ENCODE assay signal across 8 mouse cellular contexts in the genomic region with DNA sequence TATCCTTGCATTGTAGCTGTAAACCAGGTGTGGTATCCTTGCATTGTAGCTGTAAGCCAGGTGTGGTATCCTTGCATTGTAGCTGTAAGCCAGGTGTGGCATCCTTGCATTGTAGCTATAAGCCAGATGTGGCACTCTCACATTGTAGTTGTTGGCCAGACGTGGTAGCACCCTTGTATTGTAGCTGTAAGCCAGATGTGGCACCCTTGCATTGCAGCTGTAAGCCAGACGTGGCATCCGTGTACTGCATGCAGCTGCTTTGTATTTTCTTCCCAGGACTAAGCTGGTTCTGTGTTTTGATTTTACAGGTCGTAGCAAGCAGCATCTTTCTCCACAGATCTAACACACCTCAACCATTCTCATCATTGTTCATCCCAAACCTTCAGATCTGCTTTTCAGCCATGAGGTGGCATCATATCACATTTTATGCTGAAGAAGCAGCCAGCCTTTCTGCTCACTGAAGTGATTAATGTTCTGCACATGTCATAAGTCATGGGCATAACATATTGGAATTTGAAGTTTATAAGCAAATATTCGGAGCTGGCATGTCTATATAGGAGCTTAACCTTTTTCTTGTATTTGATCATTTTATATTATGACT.
A peak's percentile ranks its signal among the peaks of the same experiment; 100 is the strongest.
DNase-seq lines count a peak whose midpoint lies in the region; ATAC-seq and TF ChIP-seq lines count a peak whose summit lies in the region.

No protein-coding gene starts in this region.

- DNase-seq in kidney, adult 9 months: peak; percentile 27
- DNase-seq in kidney, adult 8-10 months: no peak
- DNase-seq in Patski (ENCODE audit: low read depth, low spot score): no peak
- DNase-seq in cerebellum, postnatal 36 days: peak; percentile 8 to 48
- peak; percentile 18 for DNase-seq in left cerebral cortex, postnatal 4 days
- no peak for DNase-seq in spleen, postnatal 36 days (ENCODE audit: low spot score in 2 of 2)
- no peak for DNase-seq in adrenal gland, adult 8-10 months
- DNase-seq in gastrocnemius, adult 8-10 months (ENCODE audit: low spot score in 2 of 2): no peak

- peak; percentile 51 for TF ChIP-seq CTCF in Patski (IDR thresholded peaks at IDR 0.05)

- in situ Hi-C loops in Patski (cut with MboI; ENCODE audit: low pct_unique_long_range_greater_than_20kb): loop anchor here (10.0 kb wide), 1 partner anchor 491 kb away; a partner anchor contains a TSS

- no peak for ATAC-seq in Patski

- POLR2A ChIA-PET in Patski (lab: Charles Lee): interaction anchor here (0.9 kb wide), 1 partner anchor 652 kb away, joined by 3 read pairs; no protein-coding TSS in a partner anchor

- H3K27me3 ChIP-seq in Patski: peaks cover 4% of the 10 kb centered on the region

- intact Hi-C loops in left cerebral cortex, postnatal 4 days (cut with DNase I): loop anchor here (5.0 to 10.0 kb wide), 3 partner anchors 491 to 681 kb away; a partner anchor contains a TSS

- CTCF ChIA-PET in Patski (lab: Charles Lee): interaction anchor here (1.0 to 3.9 kb wide), 12 partner anchors 12 to 685 kb away, joined by 3 to 64 read pairs (median 5); a partner anchor contains a TSS

Comparison
In these comparisons a context has a peak if more than half of its experiments do, and no peak if none do; other contexts are left out.
1. DNase-seq: peak in kidney, adult 9 months (single experiment), cerebellum, postnatal 36 days (2 of 2) and left cerebral cortex, postnatal 4 days (single experiment); none in kidney, adult 8-10 months (0 of 2), Patski (single experiment), spleen, postnatal 36 days (0 of 2), adrenal gland, adult 8-10 months (single experiment) and gastrocnemius, adult 8-10 months (0 of 2).